Mouse (Mus musculus) ZHBTc4 (cell line): ENCODE data around the gene Gp5.
A peak's percentile ranks its signal among the peaks of the same experiment; 100 is the strongest.

Experiments
- DNase-seq: peaks from one replicate; pipeline ENCODE4 v3.0.0-alpha.2; 2011; ENCODE audit warnings: low read depth, low spot score

The Gp5 gene

GRCm38 (mm10) chr16:30280676-30281297 lies 29.8 kb downstream of the Gp5 start:
- peak; percentile 94 for DNase-seq

- no peak for DNase-seq
Measured at GRCm38 (mm10) chr16:30278406-30278805, 32.2 kb downstream of the Gp5 start.

- no peak for DNase-seq
Measured at GRCm38 (mm10) chr16:30275558-30276340, 34.8 kb downstream of the Gp5 start.

GRCm38 (mm10) chr16:30273065-30273464 lies 37.5 kb downstream of the Gp5 start:
- DNase-seq: no peak

GRCm38 (mm10) chr16:30271941-30272595 lies 38.5 kb downstream of the Gp5 start:
- DNase-seq: no peak

- DNase-seq: no peak
Measured at GRCm38 (mm10) chr16:30271223-30271761, 39.3 kb downstream of the Gp5 start.

- no peak for DNase-seq
Measured at GRCm38 (mm10) chr16:30267359-30267758, 43.2 kb downstream of the Gp5 start, which contains the start of gene Cpn2. TSS of gene Cpn2 (minus strand) at chr16:30267499.

- DNase-seq: no peak
Measured at GRCm38 (mm10) chr16:30266561-30266960, 44.0 kb downstream of the Gp5 start.

- no peak for DNase-seq
Measured at GRCm38 (mm10) chr16:30265611-30266010, 45.0 kb downstream of the Gp5 start.

- DNase-seq: no peak
Measured at GRCm38 (mm10) chr16:30263156-30263555, 47.4 kb downstream of the Gp5 start.

GRCm38 (mm10) chr16:30262664-30263063 lies 47.9 kb downstream of the Gp5 start:
- peak; percentile 77 for DNase-seq

GRCm38 (mm10) chr16:30262157-30262556 lies 48.4 kb downstream of the Gp5 start:
- DNase-seq: no peak

GRCm38 (mm10) chr16:30261341-30261740 lies 49.2 kb downstream of the Gp5 start:
- DNase-seq: no peak

GRCm38 (mm10) chr16:30260012-30260635 lies 50.5 kb downstream of the Gp5 start:
- no peak for DNase-seq

- DNase-seq: no peak
Measured at GRCm38 (mm10) chr16:30259444-30259843, 51.1 kb downstream of the Gp5 start.

GRCm38 (mm10) chr16:30258441-30258840 lies 52.1 kb downstream of the Gp5 start:
- DNase-seq: no peak

- DNase-seq: no peak
Measured at GRCm38 (mm10) chr16:30257718-30258117, 52.9 kb downstream of the Gp5 start.
